Mouse (Mus musculus) cerebellum, adult 11 months (tissue): ENCODE data around the gene Fahd2a.

Experiments used
- DNase-seq: peaks from one replicate; pipeline ENCODE4 v3.0.0; 2022

The Fahd2a gene

DNA sequence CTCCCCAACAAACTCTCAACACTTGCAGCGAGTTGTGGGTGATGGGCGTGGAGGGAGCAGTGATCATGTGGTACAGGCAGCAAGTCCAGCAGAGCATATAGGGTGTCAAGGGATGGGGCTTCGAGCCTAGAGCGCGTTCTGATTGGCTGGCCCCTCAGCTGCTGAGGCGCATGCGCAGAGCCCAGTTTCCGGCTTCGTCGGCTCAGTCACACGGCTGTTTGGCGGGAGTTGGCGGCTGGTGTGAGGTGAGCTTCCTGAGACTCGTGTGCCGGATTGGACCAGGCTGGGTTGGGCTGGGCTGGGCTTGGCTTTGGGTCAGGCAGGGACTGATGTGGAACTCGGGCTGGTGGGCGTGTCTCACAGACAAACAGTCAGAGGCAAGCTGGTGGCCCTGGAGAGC, 19.4 kb downstream of the Fahd2a start, which contains the start of gene Gpat2:
TSS of gene Gpat2 (plus strand) at position 223 of the 400 bp plus-strand sequence.
- no peak for DNase-seq

DNA sequence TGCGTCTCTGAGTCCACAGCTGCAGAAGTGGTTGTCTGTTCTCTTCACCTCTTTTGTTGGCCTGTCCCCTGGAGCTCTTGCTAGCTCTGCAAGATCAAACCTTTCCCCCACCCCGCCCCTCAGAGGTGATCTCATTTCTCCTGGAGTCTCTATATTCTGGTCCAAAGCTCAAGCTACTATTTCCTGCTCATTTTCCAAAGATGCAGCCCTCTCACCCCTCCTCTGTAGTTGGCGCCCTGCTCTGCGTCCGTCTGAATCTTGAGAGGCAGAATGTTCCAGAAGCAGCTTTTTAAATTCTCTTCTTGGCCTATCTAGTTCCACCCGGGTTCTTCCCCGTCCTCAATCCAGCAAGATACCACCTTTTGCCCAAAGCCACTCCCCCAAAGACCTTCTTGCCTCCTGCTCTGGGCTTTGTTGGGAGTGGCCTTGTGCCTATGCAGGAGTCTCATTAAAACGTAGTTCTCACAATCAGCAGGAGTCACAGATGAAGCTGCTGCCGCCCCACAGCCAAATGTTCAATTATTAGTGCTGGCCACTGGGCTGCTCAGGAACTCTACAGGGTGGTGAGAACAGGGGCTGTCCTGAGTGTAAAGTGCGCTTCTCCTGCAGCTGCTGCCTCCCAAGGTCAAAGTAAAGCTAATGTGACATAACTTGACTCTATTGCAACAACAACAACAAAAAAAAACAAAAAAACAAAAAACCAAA, 25.9 kb downstream of the Fahd2a start:
- DNase-seq = no peak

- DNase-seq = no peak
Measured at GRCm38 (mm10) chr2:127416706-127417105, 27.7 kb downstream of the Fahd2a start.

DNA sequence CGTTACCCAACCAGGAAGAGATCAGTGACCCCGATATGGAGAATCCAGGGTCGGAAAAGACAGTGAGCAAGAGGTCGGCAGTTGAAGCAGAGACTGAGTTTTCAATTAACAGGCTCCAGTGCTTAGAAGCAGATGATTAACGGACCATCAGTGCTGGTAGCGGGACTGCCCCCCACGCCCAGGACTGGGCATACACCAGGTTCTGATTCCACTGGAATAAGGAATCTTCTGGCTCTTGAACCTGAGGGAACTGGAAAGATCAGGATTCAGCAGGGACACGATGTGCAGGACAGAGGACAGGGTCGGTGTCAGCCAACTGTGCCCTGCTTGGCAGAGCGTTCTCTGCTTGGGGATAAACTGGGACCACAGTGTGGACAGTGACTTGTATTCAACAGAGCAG, 28.6 kb downstream of the Fahd2a start:
- no peak for DNase-seq

DNA sequence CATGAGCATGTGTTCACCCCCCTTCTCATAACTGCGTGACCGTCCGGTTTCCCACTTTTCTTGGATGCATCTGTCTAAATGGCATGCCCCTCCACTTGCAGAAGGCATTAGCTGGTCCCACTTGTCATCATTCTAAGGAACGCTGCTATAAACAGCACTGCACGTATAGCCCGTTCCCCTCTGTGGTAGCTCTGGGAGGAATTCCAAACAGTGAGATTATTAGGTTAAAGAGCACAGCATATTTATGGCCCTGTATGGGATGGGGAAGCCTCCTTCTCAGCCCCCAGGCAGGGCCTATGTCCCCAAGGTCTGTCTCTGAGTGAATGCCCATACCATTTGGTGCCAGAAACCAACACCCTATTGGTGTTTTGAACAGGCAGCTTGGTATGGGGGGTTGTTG, 33.2 kb downstream of the Fahd2a start:
- no peak for DNase-seq

DNA sequence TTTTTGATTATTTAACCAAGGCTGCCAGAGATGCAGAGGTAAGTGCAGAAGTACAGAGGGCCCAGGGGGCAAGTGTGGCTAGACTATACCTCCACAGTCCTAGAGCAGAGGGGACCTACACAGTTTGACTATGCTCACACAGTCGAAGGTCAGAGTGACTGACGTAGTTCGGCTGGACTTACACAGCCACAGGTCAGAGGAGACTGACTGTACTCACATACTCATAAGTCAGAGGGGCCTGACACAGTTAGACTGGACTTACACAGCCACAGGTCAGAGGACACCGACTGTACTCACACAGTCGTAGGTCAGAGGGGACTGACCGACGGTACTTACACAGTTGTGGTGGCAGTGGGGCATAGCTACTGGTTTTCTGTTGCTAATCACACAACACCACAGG, 45.6 kb downstream of the Fahd2a start:
- DNase-seq = no peak

GRCm38 (mm10) chr2:127394606-127395161, 49.7 kb downstream of the Fahd2a start:
- no peak for DNase-seq

DNA sequence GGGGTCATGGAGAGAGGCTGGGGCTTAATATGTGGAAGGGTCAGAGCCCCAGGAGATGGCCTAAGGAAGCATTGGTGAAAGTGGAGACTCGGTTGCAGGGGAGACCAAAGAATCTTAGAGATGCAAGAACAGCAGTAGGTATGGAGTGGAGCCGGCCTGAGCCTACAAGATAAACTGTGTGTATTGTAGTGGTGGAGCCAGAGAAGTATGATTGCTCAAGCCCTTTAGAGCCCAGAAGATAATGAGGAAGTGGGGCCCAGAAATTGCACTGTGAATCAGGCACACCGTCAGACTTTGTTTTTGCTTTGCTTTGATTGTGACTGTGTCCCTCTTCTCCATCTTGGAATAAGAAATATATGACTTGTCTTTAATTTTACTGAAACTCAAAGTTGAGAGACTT, 53.0 kb downstream of the Fahd2a start:
- DNase-seq = no peak

- no peak for DNase-seq
Measured at GRCm38 (mm10) chr2:127390846-127391245, 53.5 kb downstream of the Fahd2a start.

GRCm38 (mm10) chr2:127390352-127390751, 54.0 kb downstream of the Fahd2a start:
- DNase-seq = no peak

DNA sequence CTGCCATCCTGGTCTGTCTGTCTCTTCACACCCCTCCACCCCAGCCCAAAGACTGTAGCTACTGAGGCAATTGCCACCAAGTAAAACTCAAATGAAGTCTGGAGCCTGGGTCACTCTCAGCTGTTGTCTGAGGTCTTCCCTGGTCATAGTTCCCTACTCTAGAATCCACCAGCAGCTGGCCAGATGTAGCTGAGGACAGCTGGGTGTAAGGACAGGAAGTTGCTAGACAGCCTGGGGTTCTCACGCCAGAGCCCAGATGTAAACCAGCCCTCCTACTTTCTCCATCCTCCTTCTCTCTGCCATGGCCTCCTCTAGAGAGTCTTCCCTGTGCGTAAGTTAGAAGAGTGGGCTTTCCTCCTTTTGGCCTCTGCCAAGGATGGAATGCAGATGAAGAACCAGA, 56.8 kb downstream of the Fahd2a start:
- no peak for DNase-seq
